Mouse (Mus musculus) adrenal gland, adult 18-20 months (tissue): ENCODE measurements around the gene Scfd2. TPM values are rescaled to one million over a fixed set of nuclear protein-coding genes. Genes with fewer than 3 reads are reported as not detected.

Source experiments
- DNase-seq, 2 experiments: peaks; one replicate each; pipeline ENCODE4 v3.0.0; 2021 to 2022; ENCODE audit warnings: low spot score in 2 of 2
- long read RNA-seq, 2 experiments: library from polyadenylated mRNA; stranded (forward); transcript quantifications; one replicate each; pipeline ENCODE4 v2.0.0; 2021
- total RNA-seq, 2 experiments: library from RNA; stranded (reverse); gene quantifications; 1 replicate in 1 of 2; 2 replicates in 1 of 2; pipeline ENCODE4 v1.2.3; 2021

The Scfd2 gene
- total RNA-seq: 10 to 100 TPM; 15.9 to 23.1 TPM
- long read RNA-seq, experiment 1, transcript Scfd2-201 (9 exons, 3,672 nt): major isoform, 6 of 10 reads
- long read RNA-seq, experiment 1, partial matches to known transcripts: 0 of 10 reads
- long read RNA-seq, experiment 1, other reads (novel, unspliced or antisense): 2 of 10 reads
- long read RNA-seq, experiment 2, transcript Scfd2-201 (9 exons, 3,672 nt): major isoform, 28 of 34 reads
- long read RNA-seq, experiment 2, partial matches to known transcripts: 4 of 34 reads
- long read RNA-seq, experiment 2, other reads (novel, unspliced or antisense): 1 of 34 reads

GRCm38 (mm10) chr5:74531630-74532280 lies at the start of gene Scfd2:
Scfd2 (minus strand) TSS chr5:74531759.
- peak; percentile 97 to 98 for DNase-seq

GRCm38 (mm10) chr5:74571767-74572166 lies 40.2 kb upstream of the Scfd2 start:
- no peak for DNase-seq

- DNase-seq: no peak
Measured at GRCm38 (mm10) chr5:74561151-74561550, 29.6 kb upstream of the Scfd2 start.

- DNase-seq: no peak
Measured at GRCm38 (mm10) chr5:74549566-74549965, 18.0 kb upstream of the Scfd2 start.

GRCm38 (mm10) chr5:74545606-74546005 lies 14.0 kb upstream of the Scfd2 start:
- no peak for DNase-seq

- DNase-seq: no peak
Measured at GRCm38 (mm10) chr5:74536180-74536947, 4.8 kb upstream of the Scfd2 start.

- DNase-seq: peak; percentile 88 to 90
Measured at GRCm38 (mm10) chr5:74535240-74536021, 3.9 kb upstream of the Scfd2 start, which contains the start of gene Fip1l1. Fip1l1 (plus strand) TSS chr5:74535449.

GRCm38 (mm10) chr5:74530785-74531184 lies 774 bp downstream of the Scfd2 start:
- no peak for DNase-seq

GRCm38 (mm10) chr5:74527025-74527424 lies 4.5 kb downstream of the Scfd2 start:
- DNase-seq: no peak

- no peak for DNase-seq
Measured at GRCm38 (mm10) chr5:74511686-74512085, 19.9 kb downstream of the Scfd2 start.

GRCm38 (mm10) chr5:74492705-74493104 lies 38.9 kb downstream of the Scfd2 start:
- DNase-seq: no peak

GRCm38 (mm10) chr5:74484646-74485045 lies 46.9 kb downstream of the Scfd2 start:
- DNase-seq: no peak

- DNase-seq: no peak
Measured at GRCm38 (mm10) chr5:74482633-74483032, 48.9 kb downstream of the Scfd2 start.

- DNase-seq: no peak
Measured at GRCm38 (mm10) chr5:74482034-74482433, 49.5 kb downstream of the Scfd2 start.

GRCm38 (mm10) chr5:74480409-74480808 lies 51.1 kb downstream of the Scfd2 start:
- no peak for DNase-seq

GRCm38 (mm10) chr5:74479947-74480346 lies 51.6 kb downstream of the Scfd2 start:
- DNase-seq: no peak

GRCm38 (mm10) chr5:74479157-74479556 lies 52.4 kb downstream of the Scfd2 start:
- DNase-seq: no peak

- no peak for DNase-seq
Measured at GRCm38 (mm10) chr5:74476551-74476950, 55.0 kb downstream of the Scfd2 start.

- no peak for DNase-seq
Measured at GRCm38 (mm10) chr5:74473117-74473516, 58.4 kb downstream of the Scfd2 start.

GRCm38 (mm10) chr5:74470819-74471218 lies 60.7 kb downstream of the Scfd2 start:
- no peak for DNase-seq

GRCm38 (mm10) chr5:74469620-74470019 lies 61.9 kb downstream of the Scfd2 start:
- no peak for DNase-seq
